Mouse (Mus musculus): ENCODE measurements at regions not wholly inside any gene's neighbourhood (a gene's known extent, or its start where the extent isn't known, plus 50 kb on each side); places are given as distances from the start of the nearest gene placed in this dataset.
A peak's percentile ranks its signal among the peaks of the same experiment; 100 is the strongest.

DNA sequence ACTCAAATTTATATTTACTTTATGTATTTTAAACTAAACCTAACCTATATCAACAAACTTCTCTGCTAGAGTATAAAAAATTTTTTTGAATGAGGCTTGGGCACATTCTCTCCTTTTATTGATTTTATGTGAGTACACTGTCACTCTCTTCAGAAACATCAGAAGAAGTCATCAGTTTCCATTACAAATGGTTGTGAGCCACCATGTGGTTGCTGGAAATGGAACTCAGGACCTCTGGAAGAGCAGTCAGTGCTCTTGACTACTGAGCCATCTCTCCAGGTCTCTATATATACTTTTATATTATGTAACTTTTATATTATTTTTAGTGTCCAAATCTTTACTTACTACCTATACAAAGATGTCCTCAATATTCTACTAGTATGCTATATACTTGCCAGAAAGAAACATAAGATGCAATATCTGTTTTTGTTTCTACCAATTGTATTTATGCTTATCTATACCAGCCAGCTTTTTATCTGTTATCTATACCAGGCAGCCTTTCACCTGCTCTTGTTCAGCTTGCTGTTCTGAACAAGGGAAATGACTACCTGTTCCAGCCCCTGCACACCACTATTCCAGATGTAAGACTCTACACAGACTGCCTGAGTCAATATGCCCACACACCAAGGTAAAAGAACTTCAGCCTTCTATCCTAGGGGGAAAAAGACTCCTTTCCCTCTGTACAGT lies 891.5 kb downstream of the Stpg2 start:
- H3K9me3 ChIP-seq, result no peaks in the 10 kb centered on the region
- DNase-seq (ENCODE audit: extremely low spot score, low spot score), result no peak
- H3K36me3 ChIP-seq (replicated peaks), result no peaks in the 10 kb centered on the region
- H3K27me3 ChIP-seq (ENCODE audit: poor library complexity, severe bottlenecking), result no peaks in the 10 kb centered on the region
- H3K27ac ChIP-seq, result no peak overlapping the region
- H3K4me1 ChIP-seq, result no peaks in the 10 kb centered on the region
- no peak overlapping the region for H3K4me3 ChIP-seq

DNA sequence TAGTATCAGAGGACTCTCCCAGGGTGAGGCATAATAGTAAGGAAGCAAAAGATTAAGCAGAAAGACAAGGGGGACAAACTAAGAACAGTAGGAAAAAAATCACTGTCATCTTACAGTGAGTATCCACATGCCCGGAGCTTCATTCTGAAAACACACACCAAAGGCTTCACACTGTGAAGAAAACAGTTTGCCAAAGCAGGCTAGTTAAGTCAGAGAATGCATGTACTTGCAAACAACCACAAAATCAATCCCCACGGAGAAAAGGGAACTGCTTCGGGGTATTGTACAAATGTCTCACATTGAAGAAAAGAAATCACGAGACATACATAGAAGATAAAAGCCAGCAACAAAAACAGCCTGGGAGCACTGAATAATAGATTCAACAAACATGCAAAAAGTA lies 903.9 kb downstream of the Stpg2 start:
- Histone ChIP-seq H3K27ac (no peak overlapping the region), H3K27me3 (ENCODE audit: poor library complexity, severe bottlenecking) (no peaks in the 10 kb centered on the region), H3K9me3 (no peaks in the 10 kb centered on the region), H3K36me3 (replicated peaks) (no peaks in the 10 kb centered on the region), H3K4me1 (peaks cover 6% of the 10 kb centered on the region; the same call in 1 of the 2 replicates), H3K4me3 (no peak overlapping the region)
- 67% methylated on average over 4 of the region's 4 CpGs for WGBS
- no peak for DNase-seq (ENCODE audit: extremely low spot score, low spot score)

DNA sequence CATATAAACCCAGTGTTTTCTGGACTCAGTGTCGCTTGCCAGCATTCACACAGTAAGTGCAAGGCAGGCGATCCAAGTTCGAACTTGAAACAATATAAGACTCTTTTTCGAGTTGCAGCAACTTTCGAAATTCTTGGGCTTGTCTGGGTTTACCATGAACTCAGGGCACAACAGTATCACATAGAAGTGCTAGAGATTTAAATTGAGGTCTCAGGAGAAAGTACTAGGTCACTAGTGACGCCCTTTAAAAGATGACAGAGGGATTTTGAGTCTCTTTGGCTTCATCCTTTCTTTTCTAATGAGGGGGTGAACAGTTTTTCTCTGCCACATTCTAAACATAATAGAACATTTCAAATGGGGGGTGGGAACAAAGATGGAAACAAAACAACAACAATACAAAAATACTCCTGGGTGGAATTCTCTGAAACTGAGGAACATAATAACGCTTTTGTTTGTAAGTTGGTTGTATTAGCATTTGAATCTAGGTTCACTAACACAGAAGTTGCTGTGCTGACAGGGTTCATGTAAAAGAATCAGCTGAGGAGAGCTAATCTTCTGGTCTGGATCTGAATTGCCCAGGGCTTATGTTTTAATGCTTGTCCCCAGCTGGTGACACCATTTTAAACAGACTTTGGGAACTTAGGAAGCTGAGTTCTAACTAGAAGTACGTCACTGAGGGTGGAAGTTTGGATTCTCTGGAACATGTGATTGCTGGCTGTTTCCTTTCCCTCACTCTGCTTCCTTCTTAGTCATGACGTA lies 906.1 kb downstream of the Stpg2 start:
- WGBS, result 78% methylated on average over 9 of the region's 9 CpGs
- Histone ChIP-seq H3K36me3 (replicated peaks) (no peaks in the 10 kb centered on the region), H3K27me3 (ENCODE audit: poor library complexity, severe bottlenecking) (no peaks in the 10 kb centered on the region), H3K9me3 (no peaks in the 10 kb centered on the region), H3K4me3 (no peak overlapping the region), H3K4me1 (peaks cover 6% of the 10 kb centered on the region; the same call in 1 of the 2 replicates), H3K27ac (no peak overlapping the region)
- DNase-seq (ENCODE audit: extremely low spot score, low spot score), result no peak

DNA sequence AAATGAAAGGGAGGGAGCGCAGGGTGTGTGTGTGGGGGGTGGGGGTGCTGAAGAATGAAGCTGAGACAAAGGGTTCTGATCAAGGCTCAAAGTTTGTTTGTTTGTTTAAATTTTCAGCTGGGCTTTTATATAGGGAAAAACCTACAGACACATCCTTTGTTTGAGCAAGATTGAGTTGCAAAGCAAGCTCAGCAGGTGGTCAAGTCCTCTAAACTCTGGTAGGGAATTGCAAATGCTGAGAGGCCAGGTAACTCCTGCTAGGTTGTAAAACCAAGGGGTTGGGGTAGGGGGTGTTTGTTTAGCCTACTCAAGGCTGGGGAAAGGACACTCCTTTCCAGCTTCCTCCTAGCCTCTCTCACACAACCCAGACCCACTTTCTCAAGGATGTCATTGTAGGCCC lies 909.6 kb downstream of the Stpg2 start:
- WGBS, result 61% methylated on average over 1 of the region's 1 CpGs
- Histone ChIP-seq H3K36me3 (replicated peaks) (no peaks in the 10 kb centered on the region), H3K4me3 (no peak overlapping the region), H3K27me3 (ENCODE audit: poor library complexity, severe bottlenecking) (no peaks in the 10 kb centered on the region), H3K4me1 (peaks cover 6% of the 10 kb centered on the region; the same call in 1 of the 2 replicates), H3K9me3 (no peaks in the 10 kb centered on the region), H3K27ac (no peak overlapping the region)
- DNase-seq (ENCODE audit: extremely low spot score, low spot score), result no peak

DNA sequence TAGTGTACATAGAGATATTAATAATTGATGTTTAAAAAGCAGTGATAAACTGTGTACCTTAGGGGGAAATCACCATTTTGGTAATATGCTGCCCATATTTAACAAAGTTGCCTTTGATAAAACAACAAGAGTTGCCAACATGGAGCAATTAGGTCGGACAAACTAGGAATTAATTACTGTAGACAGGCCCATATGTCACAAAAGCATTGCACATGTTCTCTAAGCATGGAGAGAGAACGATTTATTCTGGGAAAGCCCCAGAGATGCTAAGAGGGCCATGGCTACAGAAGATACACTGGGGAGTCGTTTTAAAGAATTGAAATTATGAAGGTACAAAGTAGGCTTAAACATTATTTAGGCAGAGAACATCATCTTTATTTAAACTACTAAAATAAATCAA lies 921.8 kb downstream of the Stpg2 start:
- no peak overlapping the region for H3K4me3 ChIP-seq
- no peaks in the 10 kb centered on the region for H3K4me1 ChIP-seq
- H3K9me3 ChIP-seq, result no peaks in the 10 kb centered on the region
- no peak overlapping the region for H3K27ac ChIP-seq
- no peaks in the 10 kb centered on the region for H3K36me3 ChIP-seq (replicated peaks)
- no peak for DNase-seq (ENCODE audit: extremely low spot score, low spot score)
- 82% methylated on average over 3 of the region's 3 CpGs for WGBS
- no peaks in the 10 kb centered on the region for H3K27me3 ChIP-seq (ENCODE audit: poor library complexity, severe bottlenecking)

DNA sequence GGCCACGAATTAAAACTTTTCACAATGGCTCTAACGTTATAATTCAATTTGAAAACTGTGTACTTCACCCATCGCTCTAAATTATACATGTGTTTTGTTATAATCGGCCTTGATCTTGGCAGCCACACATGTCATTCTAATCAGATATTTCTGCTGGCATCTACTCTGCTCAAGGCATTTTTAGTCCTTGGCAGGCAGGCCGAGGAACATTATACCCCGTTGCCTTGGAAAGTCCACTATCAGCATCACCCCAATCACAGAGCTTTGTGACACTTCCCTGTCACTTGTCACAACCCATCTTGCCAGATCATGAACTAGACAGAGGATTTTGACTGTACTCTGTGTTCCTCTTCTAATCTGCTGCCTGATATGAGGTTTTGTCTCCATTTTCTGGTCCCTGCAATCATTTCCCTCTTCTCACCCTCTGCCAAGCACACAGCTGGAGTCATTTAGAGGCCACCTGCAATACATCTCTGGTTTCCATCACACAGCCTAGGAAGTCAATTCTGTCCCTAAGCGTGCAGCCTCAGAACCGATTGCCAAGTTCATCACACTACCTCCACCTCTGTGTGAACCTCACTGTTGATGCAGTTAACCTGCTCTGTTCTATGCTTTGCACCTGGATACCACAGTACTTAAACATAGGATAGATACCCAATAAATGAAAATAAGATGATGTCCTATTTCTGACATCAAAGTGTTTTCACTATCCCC lies 923.7 kb downstream of the Stpg2 start:
- 91% methylated on average over 8 of the region's 8 CpGs for WGBS
- H3K36me3 ChIP-seq (replicated peaks), result no peaks in the 10 kb centered on the region
- H3K4me3 ChIP-seq, result no peak overlapping the region
- DNase-seq (ENCODE audit: extremely low spot score, low spot score), result no peak
- H3K27me3 ChIP-seq (ENCODE audit: poor library complexity, severe bottlenecking), result no peaks in the 10 kb centered on the region
- no peak overlapping the region for H3K27ac ChIP-seq
- no peaks in the 10 kb centered on the region for H3K4me1 ChIP-seq
- no peaks in the 10 kb centered on the region for H3K9me3 ChIP-seq

DNA sequence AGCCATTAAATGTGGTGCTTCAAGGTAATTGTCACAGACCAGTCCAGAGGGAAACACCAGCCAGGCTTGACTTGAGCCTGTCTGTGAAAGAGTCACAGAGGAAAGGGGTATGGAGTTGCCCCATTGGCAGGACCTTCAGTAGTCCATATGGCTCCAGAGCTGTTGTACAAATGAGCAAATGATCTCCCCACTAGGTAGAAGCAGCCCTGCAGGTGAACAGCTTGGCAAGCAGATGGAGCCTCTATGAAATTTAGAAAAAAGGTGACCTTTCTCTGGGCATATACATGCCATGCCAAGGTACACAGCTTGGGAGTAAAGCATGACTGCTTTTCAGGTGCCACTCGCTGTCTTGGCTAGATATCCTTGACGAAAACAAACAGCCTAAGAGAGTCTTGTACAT lies 938.4 kb downstream of the Stpg2 start:
- Histone ChIP-seq H3K4me1 (no peaks in the 10 kb centered on the region), H3K36me3 (replicated peaks) (no peaks in the 10 kb centered on the region), H3K27me3 (ENCODE audit: poor library complexity, severe bottlenecking) (no peaks in the 10 kb centered on the region), H3K27ac (no peak overlapping the region), H3K9me3 (no peaks in the 10 kb centered on the region), H3K4me3 (no peak overlapping the region)
- 88% methylated on average over 2 of the region's 2 CpGs for WGBS
- DNase-seq (ENCODE audit: extremely low spot score, low spot score), result no peak

DNA sequence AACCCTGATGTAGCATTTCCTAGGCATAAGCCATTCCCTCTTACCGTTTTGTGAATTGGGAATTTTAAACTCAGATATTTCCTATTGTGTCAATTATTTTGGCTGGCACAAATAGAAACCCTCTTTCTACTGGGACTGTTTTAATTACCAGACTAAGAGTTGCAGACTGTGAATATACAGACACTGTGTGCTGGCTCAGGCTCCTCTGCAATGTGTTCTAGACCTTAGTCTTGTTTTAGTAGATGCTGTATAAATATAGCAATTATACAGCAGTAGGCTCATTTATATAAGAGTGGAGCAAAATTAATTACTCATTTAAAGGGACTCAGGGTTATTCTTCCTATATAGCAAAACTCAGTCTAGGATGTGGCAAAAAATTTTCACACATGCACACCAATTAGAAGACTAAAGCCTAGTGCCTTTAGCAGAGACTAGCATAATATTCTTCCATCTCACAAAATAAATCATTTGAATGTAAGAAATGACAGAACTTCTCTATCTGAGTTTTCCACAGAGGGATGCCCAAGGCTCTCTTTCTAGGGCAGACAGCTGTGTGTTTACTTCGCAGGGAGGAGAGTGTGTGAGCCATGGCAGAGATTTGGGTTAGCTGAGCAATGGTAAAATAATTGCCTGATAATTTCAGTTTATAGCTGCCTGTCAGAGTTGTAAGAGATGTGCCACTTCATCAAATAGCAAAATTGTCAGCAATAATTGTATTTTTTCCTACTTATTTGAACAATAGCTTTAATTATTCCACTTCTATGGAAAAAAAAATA lies 941.9 kb downstream of the Stpg2 start:
- Histone ChIP-seq H3K27me3 (ENCODE audit: poor library complexity, severe bottlenecking) (no peaks in the 10 kb centered on the region), H3K9me3 (no peaks in the 10 kb centered on the region), H3K36me3 (replicated peaks) (no peaks in the 10 kb centered on the region), H3K4me1 (no peaks in the 10 kb centered on the region), H3K27ac (no peak overlapping the region), H3K4me3 (no peak overlapping the region)
- WGBS, result 93% methylated on average over 2 of the region's 2 CpGs
- DNase-seq (ENCODE audit: extremely low spot score, low spot score), result no peak

DNA sequence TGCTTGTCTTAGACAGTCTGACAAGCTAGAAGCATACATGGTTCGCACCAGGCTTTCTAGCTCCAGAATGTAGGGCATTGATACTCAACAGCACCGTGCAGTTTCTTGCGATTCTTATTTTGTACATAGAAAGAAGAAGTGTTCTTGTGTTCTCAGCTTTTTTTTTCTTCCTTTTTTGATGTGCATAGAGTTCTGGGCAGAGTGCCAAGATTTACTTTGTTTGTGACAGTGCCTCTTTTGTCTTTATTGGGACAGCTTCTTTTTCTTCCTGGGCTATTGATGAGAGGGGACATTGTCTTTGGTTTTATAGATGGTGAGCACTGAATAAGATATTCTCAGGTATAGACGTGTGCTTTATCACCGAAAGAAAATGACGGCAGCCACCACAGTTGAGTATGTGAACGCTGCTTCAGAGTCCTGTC lies 945.0 kb downstream of the Stpg2 start:
- no peak overlapping the region for H3K27ac ChIP-seq
- no peak for DNase-seq (ENCODE audit: extremely low spot score, low spot score)
- no peak overlapping the region for H3K4me3 ChIP-seq
- H3K36me3 ChIP-seq (replicated peaks), result no peaks in the 10 kb centered on the region
- no peaks in the 10 kb centered on the region for H3K4me1 ChIP-seq
- no peaks in the 10 kb centered on the region for H3K27me3 ChIP-seq (ENCODE audit: poor library complexity, severe bottlenecking)
- no peaks in the 10 kb centered on the region for H3K9me3 ChIP-seq
- 87% methylated on average over 7 of the region's 7 CpGs for WGBS

DNA sequence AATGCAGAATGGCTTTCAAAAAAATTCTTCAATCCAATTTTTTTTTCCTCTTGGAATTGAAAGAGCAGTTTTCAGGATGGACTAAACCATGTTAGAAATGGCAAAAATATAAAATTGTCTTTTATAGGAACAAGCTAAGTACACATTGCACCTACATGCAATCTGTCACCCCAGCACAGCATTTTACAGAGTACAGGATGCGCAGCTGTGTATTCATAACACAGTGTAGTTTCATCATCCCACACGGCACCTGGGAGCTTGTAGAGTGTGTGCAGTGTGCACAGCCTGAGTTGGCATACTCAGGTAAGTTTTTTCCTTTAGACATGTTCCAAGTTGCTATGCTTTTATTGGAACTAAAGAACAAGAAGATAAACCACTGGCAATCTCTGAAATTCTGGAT lies 974.0 kb downstream of the Stpg2 start:
- no peak overlapping the region for H3K27ac ChIP-seq
- H3K4me3 ChIP-seq, result no peak overlapping the region
- H3K27me3 ChIP-seq (ENCODE audit: poor library complexity, severe bottlenecking), result no peaks in the 10 kb centered on the region
- no peaks in the 10 kb centered on the region for H3K36me3 ChIP-seq (replicated peaks)
- 90% methylated on average over 2 of the region's 2 CpGs for WGBS
- no peak for DNase-seq (ENCODE audit: extremely low spot score, low spot score)
- H3K4me1 ChIP-seq, result peaks cover 3% of the 10 kb centered on the region
- no peaks in the 10 kb centered on the region for H3K9me3 ChIP-seq

DNA sequence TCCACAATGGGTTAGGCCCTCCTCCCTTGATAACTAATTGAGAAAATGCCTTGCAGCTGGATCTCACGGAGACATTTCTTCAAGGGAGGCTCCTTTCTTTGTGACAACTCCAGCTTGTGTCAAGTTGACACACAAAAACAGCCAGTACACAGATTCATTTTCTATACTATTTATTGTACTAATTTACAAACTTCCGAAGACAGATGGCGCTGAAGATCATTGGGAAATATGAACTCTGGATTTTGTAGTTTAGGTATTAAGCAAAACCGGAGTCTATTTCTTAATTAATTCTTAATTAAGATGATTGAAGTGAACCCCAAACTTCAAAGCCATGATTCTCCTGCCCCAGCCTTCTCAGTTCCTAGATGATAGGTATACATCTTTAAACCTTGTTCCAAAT lies 977.2 kb downstream of the Stpg2 start:
- Histone ChIP-seq H3K27ac (no peak overlapping the region), H3K36me3 (replicated peaks) (no peaks in the 10 kb centered on the region), H3K27me3 (ENCODE audit: poor library complexity, severe bottlenecking) (no peaks in the 10 kb centered on the region), H3K9me3 (no peaks in the 10 kb centered on the region), H3K4me3 (no peak overlapping the region), H3K4me1 (peaks cover 15% of the 10 kb centered on the region)
- 84% methylated on average over 4 of the region's 4 CpGs for WGBS
- no peak for DNase-seq (ENCODE audit: extremely low spot score, low spot score)

DNA sequence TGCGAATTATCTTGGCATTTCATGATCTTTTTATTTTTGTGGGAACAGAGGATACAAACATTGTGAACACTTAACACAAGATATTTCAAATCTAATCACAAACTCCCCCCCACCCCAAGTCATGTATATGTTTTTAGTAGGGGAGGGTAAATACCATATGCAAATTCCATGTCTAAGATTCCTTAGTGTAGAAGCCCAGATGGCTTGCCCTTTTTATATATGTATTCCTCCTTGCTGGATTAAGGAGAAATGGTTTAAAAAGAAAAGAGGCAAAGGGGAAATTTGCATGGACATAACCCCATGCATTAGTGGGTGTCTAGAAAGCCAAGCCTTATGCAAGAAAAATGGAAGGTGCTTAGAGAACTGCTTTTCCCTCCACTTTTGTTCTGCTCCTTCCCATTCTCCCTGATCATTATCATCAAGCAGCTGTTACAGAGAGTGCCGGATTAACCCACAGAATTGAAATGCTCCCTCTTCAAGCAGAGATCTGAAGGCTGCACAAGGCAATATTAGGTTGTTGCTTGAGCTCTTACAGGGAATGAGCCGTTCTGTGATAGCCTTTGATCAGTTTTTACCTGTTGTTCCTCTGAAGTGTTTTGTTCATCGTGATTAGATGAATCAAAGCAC lies 979.5 kb downstream of the Stpg2 start:
- no peak for DNase-seq (ENCODE audit: extremely low spot score, low spot score)
- H3K36me3 ChIP-seq (replicated peaks), result no peaks in the 10 kb centered on the region
- H3K4me1 ChIP-seq, result peaks cover 15% of the 10 kb centered on the region
- H3K4me3 ChIP-seq, result no peak overlapping the region
- 40% methylated on average over 4 of the region's 4 CpGs for WGBS
- peak overlapping the region; percentile 53; the same call in 1 of the 2 replicates for H3K27ac ChIP-seq
- H3K9me3 ChIP-seq, result no peaks in the 10 kb centered on the region
- H3K27me3 ChIP-seq (ENCODE audit: poor library complexity, severe bottlenecking), result no peaks in the 10 kb centered on the region

Data from forebrain, embryonic 10.5 days (tissue).